Mouse (Mus musculus) embryo, embryonic 10 days (tissue): ENCODE measurements around the gene Gde1.

Experiments
- DNase-seq: peaks from one replicate; pipeline ENCODE4 v3.0.0-alpha.2; 2015; ENCODE audit warnings: low spot score

The Gde1 gene

DNA sequence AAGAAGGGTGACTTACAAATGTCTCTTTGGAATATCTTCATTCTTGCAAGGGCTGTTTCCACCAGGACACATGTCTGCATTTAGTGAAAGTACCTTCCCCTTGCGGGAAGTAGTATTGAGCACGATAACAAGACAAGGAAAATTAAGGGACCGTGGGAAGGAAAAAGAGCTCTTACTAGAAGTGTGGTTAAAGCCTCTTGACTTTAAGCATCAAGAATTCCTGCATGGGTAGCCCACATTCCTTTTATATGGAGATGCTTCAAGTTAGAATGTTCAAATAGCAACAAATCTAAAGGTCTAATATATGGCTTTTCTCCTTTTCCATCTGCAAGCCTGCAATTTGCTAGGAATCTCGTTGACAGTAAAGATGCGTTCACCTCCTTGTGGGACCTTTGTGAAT is 910 bp upstream of the Gde1 start:
- DNase-seq = no peak

DNA sequence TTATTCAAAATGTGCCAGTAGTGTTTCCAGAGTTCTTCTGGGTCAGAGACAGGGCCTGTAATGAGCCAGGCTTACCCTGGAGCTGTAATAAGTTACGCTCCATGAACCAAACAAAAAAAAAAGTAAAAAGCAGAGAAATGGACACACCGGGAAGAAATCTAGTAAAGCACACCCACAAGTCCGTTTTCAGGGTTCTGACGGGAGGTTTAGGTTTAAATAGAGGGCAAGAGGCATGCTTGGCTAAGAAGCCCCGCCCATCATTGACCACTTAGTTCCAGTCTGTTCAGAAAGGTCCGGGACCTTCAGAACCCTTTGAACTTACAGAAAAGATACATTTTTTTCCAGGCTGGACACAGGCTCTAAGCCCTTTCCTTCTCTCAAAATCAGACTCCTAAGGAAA is 473 bp upstream of the Gde1 start:
- DNase-seq = no peak

DNA sequence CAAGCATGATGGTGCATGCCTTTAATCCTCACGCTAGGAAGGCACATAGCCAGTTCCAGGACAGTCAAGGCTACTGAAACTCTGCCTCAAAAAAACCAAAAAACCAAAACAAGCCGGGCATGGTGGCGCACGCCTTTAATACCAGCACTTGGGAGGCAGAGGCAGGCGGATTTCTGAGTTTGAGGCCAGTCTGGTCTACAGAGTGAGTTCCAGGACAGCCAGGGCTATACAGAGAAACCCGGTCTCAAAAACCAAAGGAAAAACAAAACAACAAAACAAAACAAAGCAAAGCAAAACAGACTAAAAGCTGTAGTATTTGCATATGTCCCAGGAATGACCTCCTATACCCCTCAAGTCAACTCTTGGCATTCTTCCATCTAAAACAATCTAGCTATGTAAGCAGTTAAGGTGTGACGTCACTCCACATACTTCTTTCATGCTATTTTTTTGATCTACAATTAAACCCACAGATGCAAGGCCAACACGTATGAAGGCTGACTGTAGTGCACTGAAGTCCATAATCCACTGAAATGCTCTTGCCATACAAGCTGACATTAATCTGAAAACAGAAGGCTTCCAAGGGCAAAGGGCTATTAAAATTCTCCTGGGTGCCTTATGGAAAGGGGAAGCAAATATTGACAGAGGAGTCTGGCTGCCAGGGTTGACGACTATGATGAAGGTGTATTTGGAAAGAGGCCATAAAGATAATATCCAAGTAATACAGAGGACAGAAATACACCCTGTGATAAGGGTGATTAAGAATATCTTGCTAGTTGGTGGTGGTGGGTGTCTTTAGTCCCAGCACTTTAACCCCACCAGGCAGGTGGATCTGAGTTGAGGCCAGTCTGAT is 1.4 kb downstream of the Gde1 start:
- DNase-seq = no peak

DNA sequence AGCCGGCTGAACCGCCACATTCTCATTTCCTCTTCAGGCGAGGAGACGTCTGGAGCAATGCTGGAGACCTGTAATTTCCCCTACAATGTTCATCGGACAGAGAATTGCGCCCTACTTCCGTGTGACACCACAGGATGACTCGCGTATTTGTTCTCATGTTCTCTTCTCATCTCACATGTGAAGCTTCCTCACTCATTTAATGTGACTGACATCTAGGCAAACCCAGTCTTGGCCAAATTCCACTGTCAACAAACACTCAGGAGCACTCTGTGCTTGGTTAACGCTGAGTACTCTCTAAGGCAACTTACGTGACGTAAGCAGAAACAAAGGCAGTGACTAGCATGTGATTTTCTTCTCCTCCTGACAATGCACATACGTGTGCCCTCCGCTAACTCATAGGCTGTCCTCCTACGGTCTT is 2.4 kb downstream of the Gde1 start:
- DNase-seq = no peak

DNA sequence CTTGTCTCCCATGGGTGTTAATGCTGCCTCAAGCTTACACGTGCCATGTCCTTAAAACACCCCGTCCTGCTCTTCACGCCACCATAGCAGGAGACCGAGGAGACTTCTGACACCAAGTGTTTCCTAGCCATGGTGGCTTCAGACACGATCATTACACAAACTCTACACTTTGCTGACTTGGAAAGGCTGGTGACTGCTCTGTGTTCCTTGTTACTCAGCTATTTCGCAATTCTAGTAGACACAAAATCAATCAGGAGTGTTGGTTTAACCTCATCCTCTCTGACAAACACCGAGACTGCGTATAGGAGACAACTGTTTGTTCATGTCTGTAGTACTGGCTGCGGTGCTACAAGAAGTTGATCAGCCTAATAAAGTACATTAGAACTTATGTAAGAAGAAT is 6.7 kb downstream of the Gde1 start:
- DNase-seq = no peak

DNA sequence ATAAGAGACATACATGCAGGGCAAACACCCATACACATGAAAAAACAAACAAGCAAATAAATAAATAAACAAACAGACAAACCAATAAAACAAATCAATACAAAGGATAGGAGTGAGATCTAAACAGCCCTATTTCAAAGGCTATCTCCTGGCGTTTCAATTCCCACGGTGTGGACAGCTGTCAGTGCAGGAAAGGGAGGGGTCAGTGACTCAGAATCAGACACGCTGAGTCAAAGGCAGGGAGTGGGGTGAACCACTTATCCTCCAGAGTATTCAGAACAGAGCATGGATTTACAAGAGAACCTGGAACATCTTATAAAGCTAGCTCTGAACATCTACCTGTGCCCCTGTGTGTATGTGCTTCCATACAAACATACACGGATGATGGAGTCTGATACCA is 8.4 kb downstream of the Gde1 start:
- no peak for DNase-seq

DNA sequence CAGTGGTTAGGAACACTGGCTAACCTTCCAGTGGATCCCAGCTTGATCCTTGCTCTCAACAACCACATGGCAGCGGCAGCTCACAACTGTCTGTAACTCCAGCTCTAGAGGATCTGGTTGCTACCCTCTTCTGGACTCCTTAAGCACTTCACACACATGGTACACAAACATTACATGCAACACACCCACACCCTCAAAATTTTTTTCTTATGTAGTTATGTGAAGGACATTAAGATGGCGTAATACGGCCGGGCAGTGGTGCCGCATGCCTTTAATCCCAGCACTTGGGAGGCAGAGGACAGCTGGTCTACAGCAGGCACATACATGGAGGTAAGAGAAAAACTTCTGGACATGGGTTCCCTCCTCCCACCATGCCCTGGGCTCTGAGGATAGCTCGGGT is 9.4 kb downstream of the Gde1 start:
- DNase-seq = no peak

DNA sequence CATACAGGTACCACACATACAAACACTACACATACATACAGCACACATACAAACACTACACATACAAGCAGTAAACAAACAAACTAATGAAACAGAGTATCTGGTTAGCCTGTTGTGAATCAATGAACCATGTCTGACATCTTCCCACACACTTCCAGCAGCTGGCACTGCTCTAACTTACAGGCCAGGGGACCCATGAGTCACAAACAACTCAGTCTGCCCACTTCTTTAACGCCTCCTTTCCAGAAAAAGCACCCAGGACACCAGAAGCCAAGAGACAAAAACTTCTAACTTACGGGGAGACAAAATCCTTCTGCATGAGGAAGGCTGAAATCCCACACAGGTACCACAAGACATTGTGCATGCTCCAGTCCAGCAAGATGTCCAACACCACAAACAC is 14.3 kb downstream of the Gde1 start:
- DNase-seq = no peak

DNA sequence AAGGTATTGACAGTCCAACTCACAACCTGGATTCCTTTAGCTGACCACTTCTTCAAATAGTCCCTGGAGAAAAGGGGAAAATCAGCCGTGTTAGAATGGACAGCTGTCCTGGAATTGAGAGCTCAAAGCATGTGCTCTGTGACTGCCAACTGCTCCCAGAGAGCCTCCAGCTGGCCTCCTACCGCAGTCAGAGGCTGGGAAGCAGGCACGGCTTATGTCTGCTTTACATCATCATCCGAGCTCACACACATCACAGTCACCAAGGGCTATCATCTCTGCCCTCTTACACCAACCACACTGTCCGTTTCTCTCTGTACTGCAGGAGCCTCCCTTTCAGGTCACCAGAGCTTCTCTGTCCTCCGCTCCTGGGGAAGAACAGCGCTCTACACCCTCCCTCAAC is 16.5 kb downstream of the Gde1 start:
- no peak for DNase-seq

DNA sequence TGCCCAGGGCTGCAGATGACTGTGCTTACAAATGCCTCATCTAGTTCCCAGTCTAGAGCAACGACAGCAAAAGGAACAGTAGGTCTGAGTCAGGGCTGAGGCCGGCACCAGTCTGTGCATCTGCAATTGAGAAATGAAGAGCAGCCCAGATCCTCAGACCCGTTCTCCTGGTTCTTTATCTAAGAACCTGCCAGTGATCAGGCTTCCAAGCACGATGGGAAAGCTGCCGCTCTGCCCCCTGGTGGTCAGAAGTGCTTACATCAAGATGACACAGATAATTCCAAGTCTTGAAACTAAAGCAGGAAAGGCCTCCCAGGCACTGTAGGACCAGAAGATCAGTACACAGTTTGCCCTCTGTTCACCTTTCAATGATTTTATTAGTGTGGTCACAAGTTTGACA is 17.4 kb downstream of the Gde1 start:
- DNase-seq = peak; percentile 92

DNA sequence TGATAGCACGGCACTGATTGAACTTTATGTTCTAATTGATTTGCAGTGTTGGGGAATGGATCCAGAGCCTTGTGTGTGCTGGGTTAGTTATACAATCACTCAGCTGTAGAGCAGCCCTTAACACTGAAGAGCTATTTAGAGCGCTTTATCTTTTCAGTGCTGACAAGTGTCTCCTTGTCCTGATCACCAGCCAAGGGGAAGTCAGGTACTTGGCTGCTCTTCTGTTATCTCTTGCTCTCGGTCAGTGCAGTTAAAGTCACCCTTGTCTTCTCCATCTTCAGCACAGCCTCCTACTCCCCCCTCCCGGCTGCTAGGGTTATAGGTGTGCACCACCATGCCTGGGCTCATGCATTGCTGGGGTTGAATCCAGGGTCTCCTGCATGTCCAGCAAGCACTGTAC is 28.8 kb downstream of the Gde1 start:
- no peak for DNase-seq

DNA sequence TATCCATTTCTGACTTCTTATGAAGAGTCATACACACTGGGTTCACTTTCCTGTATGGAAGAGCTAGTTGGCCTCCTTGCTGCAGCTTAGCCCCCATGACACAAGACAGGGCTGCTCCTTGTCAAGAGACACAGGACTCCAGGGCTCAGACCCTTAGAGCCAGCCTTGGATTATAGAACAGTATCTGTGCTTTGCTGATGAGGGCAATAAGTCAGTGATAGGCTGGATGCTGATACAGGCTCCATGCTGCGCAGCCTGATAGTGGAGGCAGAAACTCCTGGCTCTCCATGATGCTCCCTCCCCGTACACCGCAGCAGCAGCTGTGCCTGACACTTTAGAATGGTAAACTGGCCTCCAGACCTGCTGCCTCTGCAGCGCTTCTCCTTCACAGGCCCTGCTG is 35.4 kb downstream of the Gde1 start:
- no peak for DNase-seq

DNA sequence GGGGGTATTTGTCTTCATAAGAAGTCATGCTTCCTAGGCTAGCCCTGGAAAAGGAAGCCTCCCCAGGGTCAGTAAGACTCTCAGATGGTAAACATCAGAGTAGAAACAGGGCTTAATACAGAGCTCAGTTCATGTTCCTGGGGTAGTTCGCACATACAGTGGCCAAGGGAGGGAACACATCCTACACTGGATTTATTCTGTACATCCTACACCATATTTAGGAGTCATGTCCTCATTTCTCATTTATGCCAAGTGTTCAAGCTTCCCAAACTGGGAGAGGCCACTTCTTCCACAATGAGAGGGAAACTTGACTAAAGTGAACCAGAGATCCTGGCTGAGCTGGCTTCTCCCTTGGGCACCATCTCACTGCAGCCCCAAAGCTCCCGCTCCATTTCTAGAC is 37.8 kb downstream of the Gde1 start:
- DNase-seq = no peak

DNA sequence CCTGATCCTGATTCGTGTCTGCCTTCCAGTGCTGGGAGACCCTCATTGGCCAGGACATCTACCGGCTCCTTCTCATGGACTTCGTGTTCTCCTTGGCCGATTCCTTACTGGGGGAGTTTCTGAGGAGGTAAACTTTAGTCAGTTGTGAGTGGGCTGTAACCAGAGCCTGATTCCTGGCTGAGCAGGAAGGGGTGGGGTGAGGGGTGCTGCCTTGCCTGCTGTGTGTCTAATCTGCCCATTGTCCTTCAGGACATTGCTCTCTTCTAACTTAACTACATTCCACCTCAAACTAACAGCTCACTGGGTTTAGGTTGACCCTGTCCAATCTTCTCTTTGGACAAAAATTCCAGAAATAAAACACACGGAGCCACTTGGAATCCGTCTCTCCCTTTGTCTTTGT is 48.8 kb downstream of the Gde1 start:
- DNase-seq = no peak

DNA sequence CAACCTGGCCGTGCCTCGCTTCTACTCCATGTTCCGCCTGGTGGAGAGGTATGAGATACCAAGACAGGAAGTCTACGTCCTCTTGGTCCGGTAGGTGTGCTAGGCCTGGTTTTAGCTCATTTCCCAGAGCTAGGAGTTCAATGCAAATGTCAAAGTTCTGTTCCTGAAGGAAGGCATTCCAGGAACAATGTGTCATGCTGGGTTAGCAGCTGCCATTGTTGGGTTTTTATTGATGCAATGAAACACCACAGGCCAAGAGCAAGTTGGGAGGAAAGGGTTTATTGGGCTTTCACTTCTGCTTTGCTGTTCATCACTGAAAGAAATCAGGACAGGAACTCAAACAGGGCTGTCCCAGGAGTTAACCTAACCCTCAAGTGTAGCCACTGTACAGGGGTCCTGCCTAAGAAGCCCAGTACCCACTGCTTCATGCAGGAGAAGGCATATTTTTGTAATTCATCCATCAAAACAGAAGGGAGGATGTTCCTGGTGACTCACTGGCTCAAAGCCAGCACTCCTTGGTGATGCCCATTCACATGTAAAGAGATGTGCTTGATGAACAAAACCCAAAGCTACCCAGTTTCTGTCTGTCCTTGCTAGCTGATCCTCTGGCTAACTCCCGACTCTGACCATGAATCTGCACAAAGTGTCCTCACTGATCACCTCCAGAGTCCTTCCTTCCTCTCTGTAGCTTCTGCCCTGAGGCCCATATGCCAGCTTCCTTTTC is 52.8 kb downstream of the Gde1 start:
- no peak for DNase-seq

DNA sequence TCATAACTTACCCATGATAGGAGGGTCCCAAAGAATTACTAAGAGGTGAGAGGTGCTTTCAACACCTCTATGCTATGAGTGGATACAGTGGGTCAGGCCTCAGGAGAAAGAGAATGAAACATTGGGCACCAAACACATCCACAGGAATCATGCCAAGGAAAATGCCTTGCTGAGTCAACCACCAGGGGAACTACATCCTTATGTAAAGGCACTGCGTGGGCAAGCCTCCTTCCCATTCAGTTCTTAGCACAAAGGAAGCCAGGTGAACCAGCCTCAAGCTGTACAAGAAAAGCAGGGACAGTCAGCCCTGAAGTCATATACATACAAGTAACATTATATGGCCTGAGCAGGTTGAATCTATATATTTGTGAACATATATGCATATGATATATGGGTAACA is 54.7 kb downstream of the Gde1 start:
- DNase-seq = no peak

DNA sequence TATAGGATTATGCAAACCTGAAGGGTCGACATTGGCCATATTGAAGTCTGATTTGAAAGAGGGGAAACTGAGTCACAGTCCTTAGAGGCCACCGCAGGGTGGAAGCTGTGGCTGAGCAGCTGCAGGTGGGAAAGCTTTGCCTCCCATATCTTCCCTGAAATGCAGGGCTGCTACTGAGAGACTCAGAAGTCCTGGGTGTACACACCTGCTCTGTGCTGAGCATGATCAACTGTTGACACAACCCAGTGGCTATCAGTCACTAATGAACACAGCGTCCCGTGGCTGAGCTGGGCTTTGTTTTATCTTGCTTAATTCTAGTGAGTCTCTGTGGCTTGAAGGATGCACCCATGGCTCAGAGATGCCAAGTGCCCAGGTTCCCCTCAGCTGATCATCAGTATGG is 55.5 kb downstream of the Gde1 start:
- no peak for DNase-seq

DNA sequence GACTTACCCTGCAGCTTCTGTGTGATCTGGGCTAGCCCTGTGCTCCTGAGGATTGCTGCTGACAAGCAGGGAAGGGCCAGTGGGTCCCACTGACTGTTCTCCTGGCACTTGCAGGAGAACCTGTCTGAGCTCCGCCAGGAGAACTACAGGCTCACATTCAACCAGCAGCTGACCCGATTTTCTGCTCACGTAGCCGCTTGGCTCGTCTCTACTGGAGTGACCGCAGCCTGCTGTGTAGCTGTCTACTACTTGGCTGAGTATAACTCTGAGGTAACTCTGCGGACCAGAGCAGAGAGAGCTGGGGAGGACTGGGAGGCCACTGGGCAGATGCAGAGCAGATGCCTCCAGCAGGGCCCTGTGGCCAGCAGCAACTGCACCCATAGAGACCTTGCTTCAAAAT is 56.2 kb downstream of the Gde1 start:
- no peak for DNase-seq

DNA sequence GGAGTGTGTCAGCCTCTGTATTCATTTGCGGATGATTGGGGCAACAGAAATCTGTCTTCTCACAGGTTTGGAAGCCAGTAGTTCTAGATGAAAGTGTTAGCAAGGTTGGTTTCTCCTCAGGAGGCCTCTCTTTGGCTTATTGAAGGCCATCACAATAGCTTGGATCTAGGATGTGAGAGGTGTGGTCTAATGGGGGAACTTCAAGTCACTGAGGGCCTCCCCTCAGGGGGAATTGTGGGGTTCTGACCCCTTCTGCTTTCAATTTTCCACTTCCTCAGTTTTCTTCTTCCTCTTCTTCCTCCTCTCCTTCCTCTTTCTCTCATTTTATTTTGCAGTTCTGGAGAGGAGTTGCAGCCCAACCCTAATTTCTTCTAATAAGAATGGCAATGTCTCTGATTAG is 59.3 kb downstream of the Gde1 start:
- no peak for DNase-seq
